Mouse (Mus musculus) embryonic facial prominence, embryonic 13.5 days (tissue): ENCODE measurements at regions not wholly inside any gene's neighbourhood (a gene's known extent, or its start where the extent isn't known, plus 50 kb on each side); places are given as distances from the start of the nearest gene placed in this dataset.

ENCODE experiments used
- ATAC-seq: fragments of 200-750 bp; cut with Nextera tagmentation; 2 replicates; pipeline ENCODE4 v1.8.0; 2017; ENCODE audit warnings: low read depth; ENCODE audit not compliant: insufficient number of reproducible peaks, insufficient read depth, low FRiP score, low TSS enrichment
- H3K27ac ChIP-seq: fragments of 300-500 bp; sonication (generic); 2 replicates; pipeline ENCODE4 v1.5.1; 2015; ENCODE audit warnings: moderate library complexity, mild to moderate bottlenecking, inconsistent platforms
- H3K27me3 ChIP-seq: fragments of 300-500 bp; sonication (generic); 2 replicates; pipeline ENCODE4 v1.6.1; 2015; ENCODE audit warnings: mild to moderate bottlenecking, inconsistent platforms
- H3K36me3 ChIP-seq: fragments of 300-500 bp; sonication (generic); 2 replicates; pipeline ENCODE4 v1.6.1; 2015; ENCODE audit warnings: mild to moderate bottlenecking, inconsistent platforms
- H3K4me1 ChIP-seq: fragments of 300-500 bp; sonication (generic); 2 replicates; pipeline ENCODE4 v1.6.1; 2015; ENCODE audit warnings: inconsistent platforms
- H3K4me2 ChIP-seq: fragments of 300-500 bp; sonication (generic); 2 replicates; pipeline ENCODE4 v1.6.1; 2015; ENCODE audit warnings: moderate library complexity, mild to moderate bottlenecking, inconsistent platforms
- H3K4me3 ChIP-seq: fragments of 300-500 bp; sonication (generic); 2 replicates; pipeline ENCODE4 v1.5.1; 2015; ENCODE audit warnings: mild to moderate bottlenecking, inconsistent platforms
- H3K9ac ChIP-seq: fragments of 300-500 bp; sonication (generic); 2 replicates; pipeline ENCODE4 v1.6.1; 2015; ENCODE audit warnings: mild to moderate bottlenecking, inconsistent platforms
- H3K9me3 ChIP-seq: fragments of 300-500 bp; sonication (generic); 2 replicates; pipeline ENCODE4 v1.6.1; 2016; ENCODE audit warnings: inconsistent platforms
- WGBS: fragments of 180-500 bp; shearing (Covaris S2); methylation state at CpG from one replicate; pipeline ENCODE4 v1.1.7; 2015; ENCODE audit warnings: mixed read lengths; 5-methylcytosine and 5-hydroxymethylcytosine counted together

DNA sequence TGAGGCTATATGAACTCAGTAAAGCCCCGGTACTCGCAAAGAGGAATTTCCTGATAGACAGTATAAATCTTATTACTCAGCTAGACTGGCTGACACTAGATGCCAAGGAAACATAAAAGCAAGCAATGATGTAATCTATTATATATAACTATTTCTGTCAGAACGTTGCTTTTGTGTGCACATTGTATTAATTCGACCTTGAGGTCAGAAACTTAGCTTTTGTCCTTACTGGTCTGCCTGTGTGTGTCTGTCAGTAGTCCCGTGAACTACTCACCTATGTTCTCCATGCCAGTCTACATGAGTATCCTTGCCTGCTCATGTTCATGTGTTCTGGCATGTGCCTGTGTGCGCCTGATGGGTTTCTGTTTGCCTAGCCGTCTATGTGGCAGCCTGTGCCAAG is 70.5 kb downstream of the Tmx1 start:
- Histone ChIP-seq H3K27ac (no peak overlapping the region), H3K27me3 (no peaks in the 10 kb centered on the region), H3K9ac (no peak overlapping the region), H3K4me2 (no peak overlapping the region), H3K4me3 (no peak overlapping the region), H3K36me3 (no peaks in the 10 kb centered on the region), H3K9me3 (no peaks in the 10 kb centered on the region), H3K4me1 (no peaks in the 10 kb centered on the region)
- 78% methylated on average over 7 of the region's 7 CpGs for whole genome bisulfite sequencing
- no peak for ATAC-seq

DNA sequence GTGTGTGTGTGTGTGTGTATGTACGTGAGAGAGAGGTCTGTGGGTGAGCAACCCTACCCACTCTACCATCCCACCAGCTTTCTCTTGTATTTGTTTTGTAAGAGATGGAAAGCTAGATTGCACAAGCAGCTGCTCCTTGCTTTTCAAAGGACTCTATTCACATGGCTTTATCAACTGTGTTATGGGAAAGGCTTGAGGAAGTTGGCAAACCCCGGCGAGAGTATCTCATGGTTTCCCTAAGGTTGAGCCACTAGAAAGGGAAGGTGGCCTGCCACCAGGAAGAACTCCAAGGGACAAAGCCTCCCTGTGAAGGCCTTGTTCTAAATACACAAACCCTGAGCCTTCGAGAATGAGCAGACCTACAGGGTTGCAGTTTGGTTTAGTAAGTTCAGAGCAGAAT is 71.8 kb downstream of the Tmx1 start:
- 77% methylated on average over 4 of the region's 4 CpGs for WGBS
- Histone ChIP-seq H3K4me2 (no peak overlapping the region), H3K9ac (no peak overlapping the region)

DNA sequence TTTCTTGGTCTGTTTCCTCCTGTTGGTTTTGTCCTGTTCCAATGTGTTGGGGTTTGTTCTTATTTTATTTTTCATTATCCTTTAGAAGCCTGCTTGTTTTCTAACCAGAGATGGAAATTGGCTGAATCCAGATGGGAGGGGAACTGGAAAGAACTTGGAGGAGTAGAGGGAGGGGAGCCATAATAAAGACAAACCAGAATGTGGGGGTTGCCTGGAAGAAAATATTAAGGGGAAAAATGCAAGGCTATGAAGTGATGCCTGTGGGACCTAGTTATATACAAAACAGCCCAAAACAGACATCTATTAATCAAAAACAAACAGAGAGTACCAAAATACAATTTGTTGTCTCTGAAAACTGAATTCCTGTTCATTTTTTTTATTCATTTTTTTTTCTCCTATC is 78.8 kb downstream of the Tmx1 start:
- Histone ChIP-seq H3K36me3 (no peaks in the 10 kb centered on the region), H3K4me1 (peaks cover 18% of the 10 kb centered on the region), H3K9ac (no peak overlapping the region), H3K4me2 (no peak overlapping the region), H3K4me3 (no peak overlapping the region), H3K27ac (no peak overlapping the region; the same call in 1 of the 2 replicates), H3K9me3 (no peaks in the 10 kb centered on the region), H3K27me3 (no peaks in the 10 kb centered on the region)
- no peak for ATAC-seq

More for the DNA sequence above, 71.8 kb downstream of the Tmx1 start:
- Histone ChIP-seq H3K4me1 (no peaks in the 10 kb centered on the region), H3K27me3 (no peaks in the 10 kb centered on the region), H3K9me3 (no peaks in the 10 kb centered on the region), H3K4me3 (no peak overlapping the region), H3K36me3 (no peaks in the 10 kb centered on the region), H3K27ac (no peak overlapping the region)
- no peak for ATAC-seq

DNA sequence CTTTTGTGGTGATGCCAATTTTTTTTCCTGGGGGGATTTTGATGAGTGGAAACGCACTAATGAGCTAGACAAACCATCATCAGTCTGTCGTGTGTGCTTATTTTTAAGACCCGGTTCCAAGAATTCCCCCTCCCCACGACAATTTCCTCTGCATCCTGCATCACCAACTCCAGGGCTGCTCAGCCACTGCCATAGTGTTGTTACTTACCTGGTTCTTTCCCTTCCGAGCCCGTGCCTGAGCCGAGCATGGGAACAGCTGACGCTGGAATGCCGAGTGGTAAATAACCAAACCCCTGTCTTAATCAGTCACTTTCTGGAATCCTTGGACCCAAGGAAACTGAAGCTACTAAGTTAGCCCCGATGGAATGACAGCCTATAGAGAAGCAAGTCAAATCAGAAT is 79.3 kb downstream of the Tmx1 start:
- 43% methylated on average over 10 of the region's 10 CpGs for WGBS
- H3K36me3 ChIP-seq, result no peaks in the 10 kb centered on the region
- no peak overlapping the region for H3K4me3 ChIP-seq
- ATAC-seq, result no peak
- H3K4me2 ChIP-seq, result peak overlapping the region; percentile 12; the same call in 1 of the 2 replicates
- H3K9me3 ChIP-seq, result no peaks in the 10 kb centered on the region
- no peaks in the 10 kb centered on the region for H3K27me3 ChIP-seq
- peak overlapping the region; percentile 84 for H3K27ac ChIP-seq
- H3K9ac ChIP-seq, result no peak overlapping the region
- peaks cover 18% of the 10 kb centered on the region for H3K4me1 ChIP-seq

DNA sequence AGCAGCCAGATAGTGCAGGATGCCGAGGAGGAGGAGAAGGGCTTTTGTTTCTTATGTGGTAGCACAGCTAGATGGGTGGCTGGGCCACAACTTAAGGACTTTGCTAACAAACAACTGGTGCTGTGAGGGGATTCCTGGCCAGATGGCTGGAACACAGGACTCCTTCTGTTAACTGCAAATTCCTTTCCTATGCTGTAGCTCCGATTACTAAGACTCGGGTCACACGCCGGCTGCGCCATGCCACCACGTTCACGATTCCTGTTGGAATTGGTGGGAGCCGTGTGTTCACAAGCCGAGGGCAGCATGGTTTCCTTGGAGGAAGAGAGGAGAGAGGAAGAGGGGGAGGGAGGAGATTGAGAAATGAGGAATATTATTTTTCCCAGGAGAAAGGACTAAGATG is 79.9 kb downstream of the Tmx1 start:
- WGBS, result 51% methylated on average over 10 of the region's 10 CpGs
- Histone ChIP-seq H3K27me3 (no peaks in the 10 kb centered on the region), H3K27ac (peak overlapping the region; percentile 84), H3K4me2 (peak overlapping the region; percentile 12; the same call in 1 of the 2 replicates), H3K9ac (no peak overlapping the region), H3K36me3 (no peaks in the 10 kb centered on the region), H3K9me3 (no peaks in the 10 kb centered on the region), H3K4me1 (peaks cover 18% of the 10 kb centered on the region), H3K4me3 (no peak overlapping the region)
- no peak for ATAC-seq

DNA sequence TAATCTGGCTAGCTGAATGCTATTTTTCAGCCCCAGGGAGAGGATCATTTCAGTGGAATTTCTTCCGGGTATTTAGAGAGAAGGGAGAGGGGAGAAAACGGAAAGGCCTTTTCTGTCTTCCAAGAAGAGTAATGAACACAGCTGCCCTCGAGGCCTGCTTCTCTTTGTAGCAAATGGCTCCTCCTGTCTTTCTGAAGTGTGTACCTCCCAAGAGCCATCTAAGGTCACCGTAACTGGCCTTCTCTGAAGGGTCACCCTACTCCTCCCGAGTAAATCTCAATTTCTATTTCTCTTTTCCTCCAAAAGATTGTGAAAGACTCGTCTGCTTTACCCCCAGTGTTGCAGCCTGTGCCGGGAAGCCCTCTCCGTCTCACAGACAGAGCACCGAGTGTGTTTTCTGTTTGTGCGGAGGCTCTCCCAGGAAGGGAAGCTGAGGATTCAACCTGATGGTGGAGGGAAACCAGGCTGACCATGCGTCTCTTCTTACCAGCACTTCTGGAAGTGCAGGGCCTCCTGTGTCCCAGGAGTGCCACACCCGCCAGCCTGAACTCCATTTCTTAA is 80.6 kb downstream of the Tmx1 start:
- no peak overlapping the region for H3K9ac ChIP-seq
- H3K36me3 ChIP-seq, result no peaks in the 10 kb centered on the region
- H3K9me3 ChIP-seq, result no peaks in the 10 kb centered on the region
- peak overlapping the region; percentile 84 for H3K27ac ChIP-seq
- peaks cover 18% of the 10 kb centered on the region for H3K4me1 ChIP-seq
- 56% methylated on average over 12 of the region's 12 CpGs for WGBS
- no peak overlapping the region for H3K4me3 ChIP-seq
- peak overlapping the region; percentile 12; the same call in 1 of the 2 replicates for H3K4me2 ChIP-seq
- no peak for ATAC-seq
- no peaks in the 10 kb centered on the region for H3K27me3 ChIP-seq

DNA sequence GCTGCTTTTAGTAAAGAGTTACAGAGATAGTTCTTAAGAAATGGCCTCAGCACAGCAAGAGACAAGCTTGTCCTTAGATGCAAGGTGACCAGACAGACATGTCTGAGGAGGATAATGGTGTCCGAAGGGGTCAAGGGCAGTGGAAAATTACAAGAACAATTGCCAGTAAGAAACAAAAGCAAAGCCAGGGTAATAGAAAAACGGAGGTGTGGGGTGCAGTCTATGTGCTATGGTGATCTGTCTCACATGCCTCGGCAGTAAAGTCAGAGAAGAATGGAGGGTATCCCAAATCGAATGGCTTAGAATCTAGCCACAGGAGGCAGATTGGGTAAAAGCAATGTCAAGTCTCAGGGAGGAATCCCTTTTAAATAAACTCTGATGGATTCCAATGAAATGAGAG is 86.2 kb downstream of the Tmx1 start:
- H3K4me2 ChIP-seq, result no peak overlapping the region
- 82% methylated on average over 4 of the region's 4 CpGs for WGBS
- no peak overlapping the region for H3K4me3 ChIP-seq
- no peaks in the 10 kb centered on the region for H3K36me3 ChIP-seq
- ATAC-seq, result no peak
- H3K27ac ChIP-seq, result no peak overlapping the region
- no peaks in the 10 kb centered on the region; the same call in 1 of the 2 replicates for H3K27me3 ChIP-seq
- H3K9ac ChIP-seq, result no peak overlapping the region
- H3K4me1 ChIP-seq, result peaks cover 21% of the 10 kb centered on the region
- H3K9me3 ChIP-seq, result no peaks in the 10 kb centered on the region

DNA sequence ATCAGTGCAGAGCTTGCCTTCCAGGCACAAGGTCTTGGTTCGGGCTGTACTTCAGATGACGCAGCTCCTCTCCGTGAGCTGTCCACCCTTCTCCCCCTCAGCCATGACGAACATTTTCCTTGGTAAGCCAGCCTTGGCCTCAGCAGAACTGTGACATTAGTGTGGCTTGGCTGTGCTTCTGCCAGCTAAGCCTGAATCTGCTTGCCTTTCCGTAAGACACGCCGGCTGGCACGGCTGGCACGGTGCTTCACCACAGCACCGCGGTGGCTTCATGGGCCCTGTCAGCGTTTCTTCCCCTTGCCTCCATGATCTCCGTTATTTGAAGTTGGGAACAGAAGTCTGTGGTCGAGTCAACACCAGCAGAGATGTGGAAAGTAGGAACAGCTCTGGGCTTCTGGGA is 87.0 kb downstream of the Tmx1 start:
- ATAC-seq, result no peak
- peaks cover 29% of the 10 kb centered on the region for H3K4me1 ChIP-seq
- H3K9me3 ChIP-seq, result no peaks in the 10 kb centered on the region
- H3K9ac ChIP-seq, result no peak overlapping the region
- WGBS, result 86% methylated on average over 14 of the region's 14 CpGs
- no peak overlapping the region for H3K27ac ChIP-seq
- no peak overlapping the region for H3K4me2 ChIP-seq
- no peaks in the 10 kb centered on the region for H3K36me3 ChIP-seq
- no peak overlapping the region for H3K4me3 ChIP-seq
- H3K27me3 ChIP-seq, result no peaks in the 10 kb centered on the region; the same call in 1 of the 2 replicates

DNA sequence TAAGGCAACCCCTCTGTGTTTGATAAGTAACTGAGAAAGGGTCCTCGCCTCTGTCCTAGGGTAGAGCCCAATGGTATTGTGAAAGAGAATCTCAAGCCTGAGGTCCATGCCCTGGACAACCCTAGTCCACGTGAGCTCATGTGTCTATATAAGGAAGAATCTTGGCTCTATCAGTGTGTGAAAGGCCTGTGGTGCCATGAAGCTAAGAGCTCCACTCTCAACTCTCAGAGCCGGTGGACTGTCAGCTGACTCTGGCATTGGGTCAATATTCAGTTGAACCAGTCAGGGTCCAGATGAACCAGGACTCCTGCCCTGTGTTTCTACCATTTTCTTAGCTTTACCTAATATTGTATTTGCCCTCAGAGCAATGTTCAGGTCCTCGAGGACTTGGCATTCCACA is 88.5 kb downstream of the Tmx1 start:
- ATAC-seq, result no peak
- H3K4me1 ChIP-seq, result peaks cover 34% of the 10 kb centered on the region

DNA sequence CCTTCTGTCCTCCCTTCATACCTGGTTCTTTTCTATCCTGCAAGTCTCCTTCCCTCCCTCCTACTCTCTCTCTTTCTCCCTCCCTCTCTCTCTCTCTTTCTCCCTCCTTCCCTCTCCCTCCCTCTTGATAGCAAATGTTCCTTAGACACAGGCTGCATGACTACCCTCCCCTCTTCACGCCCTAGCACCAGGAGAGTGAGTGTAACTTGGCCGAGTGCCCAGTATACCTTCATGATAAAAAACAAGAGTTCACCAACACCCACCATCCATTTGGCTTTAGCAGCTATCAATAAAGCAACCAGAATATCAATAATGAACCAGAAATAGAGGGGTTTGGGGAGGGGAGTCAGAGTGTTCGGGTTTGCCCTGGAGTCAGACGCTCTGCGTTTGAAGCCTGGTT is 90.4 kb downstream of the Tmx1 start:
- no peak overlapping the region for H3K27ac ChIP-seq
- no peaks in the 10 kb centered on the region; the same call in 1 of the 2 replicates for H3K27me3 ChIP-seq
- H3K9ac ChIP-seq, result no peak overlapping the region
- no peaks in the 10 kb centered on the region for H3K9me3 ChIP-seq
- H3K4me2 ChIP-seq, result no peak overlapping the region
- ATAC-seq, result no peak
- WGBS, result 39% methylated on average over 5 of the region's 5 CpGs
- H3K4me1 ChIP-seq, result peaks cover 41% of the 10 kb centered on the region
- no peak overlapping the region for H3K4me3 ChIP-seq
- H3K36me3 ChIP-seq, result no peaks in the 10 kb centered on the region

More for the DNA sequence above, 88.5 kb downstream of the Tmx1 start:
- Histone ChIP-seq H3K9me3 (no peaks in the 10 kb centered on the region), H3K27ac (no peak overlapping the region), H3K9ac (no peak overlapping the region), H3K36me3 (no peaks in the 10 kb centered on the region), H3K4me2 (no peak overlapping the region), H3K27me3 (no peaks in the 10 kb centered on the region; the same call in 1 of the 2 replicates), H3K4me3 (no peak overlapping the region)
- 89% methylated on average over 4 of the region's 4 CpGs for WGBS

DNA sequence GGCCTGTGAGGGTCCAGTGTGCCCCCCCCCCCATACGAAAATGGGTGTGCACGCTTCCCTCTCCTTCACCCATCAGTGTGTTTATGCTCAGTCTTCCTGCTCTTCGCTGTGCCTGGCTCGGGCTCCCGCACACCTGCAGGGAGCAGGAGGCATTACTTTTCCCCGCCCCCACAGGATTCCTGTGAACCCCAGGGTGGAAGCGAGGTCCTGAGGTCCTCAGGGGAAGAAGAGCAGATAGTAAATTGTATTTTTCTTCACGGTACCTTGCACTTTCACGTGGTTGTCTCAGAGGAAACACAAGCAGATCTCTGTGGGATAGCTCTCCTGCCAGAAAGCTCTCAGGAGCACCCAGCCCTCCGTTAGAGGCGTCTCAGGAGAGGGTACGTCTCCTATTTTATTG is 91.4 kb downstream of the Tmx1 start:
- no peak for ATAC-seq
- H3K9ac ChIP-seq, result no peak overlapping the region
- H3K36me3 ChIP-seq, result no peaks in the 10 kb centered on the region
- no peaks in the 10 kb centered on the region for H3K9me3 ChIP-seq
- H3K4me2 ChIP-seq, result no peak overlapping the region
- H3K27me3 ChIP-seq, result no peaks in the 10 kb centered on the region; the same call in 1 of the 2 replicates
- peaks cover 41% of the 10 kb centered on the region for H3K4me1 ChIP-seq
- H3K4me3 ChIP-seq, result no peak overlapping the region
- peak overlapping the region; percentile 77 for H3K27ac ChIP-seq
- 28% methylated on average over 12 of the region's 12 CpGs for WGBS

DNA sequence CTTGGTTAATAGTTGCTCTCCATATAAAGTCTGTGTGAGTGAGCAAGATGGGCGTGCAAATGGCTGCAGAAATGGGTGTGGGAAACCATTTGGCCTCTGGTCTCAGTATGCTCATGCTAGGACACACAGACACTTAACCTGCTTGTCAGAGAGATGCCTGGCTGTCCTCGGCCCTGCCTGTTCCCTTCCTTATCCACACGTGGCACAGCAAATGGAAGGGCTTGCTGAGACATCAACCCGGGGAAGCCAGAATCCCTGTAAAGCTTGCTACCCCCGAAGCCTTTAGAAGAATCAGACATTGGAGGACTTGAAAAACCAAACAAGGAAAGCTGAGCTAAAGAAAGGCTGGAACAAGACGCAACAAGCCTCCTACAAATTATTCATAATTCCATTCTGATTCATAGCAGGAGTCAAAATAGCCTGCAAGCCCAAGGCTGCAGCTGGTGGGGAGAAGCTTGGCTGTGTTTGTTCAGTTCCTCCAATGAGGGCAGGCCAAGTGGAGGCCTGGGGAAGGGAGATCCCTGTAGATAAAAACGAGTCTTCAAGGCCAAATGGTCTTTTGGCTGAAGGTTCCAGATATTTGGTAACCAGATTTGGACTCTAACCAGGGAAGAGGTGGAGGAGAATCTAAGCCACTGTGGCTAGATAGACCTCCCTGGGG is 92.1 kb downstream of the Tmx1 start:
- Histone ChIP-seq H3K4me1 (peaks cover 38% of the 10 kb centered on the region), H3K27me3 (no peaks in the 10 kb centered on the region; the same call in 1 of the 2 replicates), H3K27ac (peak overlapping the region; percentile 77), H3K36me3 (no peaks in the 10 kb centered on the region), H3K9ac (no peak overlapping the region), H3K4me2 (no peak overlapping the region), H3K9me3 (no peaks in the 10 kb centered on the region), H3K4me3 (no peak overlapping the region)
- WGBS, result 46% methylated on average over 7 of the region's 7 CpGs
- no peak for ATAC-seq
